20 mouse cellular contexts compared by ENCODE assay signal in the genomic region with DNA sequence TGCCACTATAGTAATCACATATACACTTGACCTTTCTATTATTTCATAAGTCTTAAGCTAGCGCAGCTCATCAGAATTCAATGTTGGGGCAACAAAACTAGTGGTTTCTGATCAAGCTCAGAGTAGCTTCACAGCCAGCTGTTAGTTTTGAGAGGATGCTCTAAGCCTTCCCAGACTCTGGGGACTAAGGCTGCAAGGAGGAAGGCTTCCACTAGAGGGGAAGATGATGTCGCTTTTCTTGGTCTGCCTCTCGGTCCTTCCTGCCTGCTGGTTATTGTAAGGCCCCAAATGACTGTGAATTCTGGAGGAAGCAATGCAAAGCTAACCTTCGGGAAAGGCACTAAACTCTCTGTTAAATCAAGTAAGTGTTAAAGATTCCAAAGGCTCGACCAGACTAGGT.
A peak's percentile ranks its signal among the peaks of the same experiment; 100 is the strongest.
DNase-seq lines count a peak whose midpoint lies in the region; ATAC-seq and TF ChIP-seq lines count a peak whose summit lies in the region.
"Had no signal": no experiment of that assay in that cellular context is flagged by ENCODE, and none has a peak within 500 bp of the region (broad histone marks: within the 10 kb centered on the region; RNA-seq: fewer than 3 reads in every experiment).

No protein-coding gene starts in this region.

- ATAC-seq in midbrain, embryonic 11.5 days (ENCODE audit: low FRiP score): no peak
- ATAC-seq: forebrain, embryonic 14.5 days; midbrain, embryonic 16.5 days had no signal

- H3K4me3 ChIP-seq in spleen, adult 2 months (ENCODE audit: extremely low read depth, insufficient read depth, insufficient read length): no peak overlapping the region
- no peak overlapping the region for H3K4me3 ChIP-seq in CH12.LX (replicated peaks in 1 of 3; ENCODE audit: low read depth in 2 of 3, low read length in 2 of 3, poor library complexity in 1 of 3)
- H3K4me3 ChIP-seq in midbrain, embryonic 11.5 days (ENCODE audit: low read depth, low read length): no peak overlapping the region
- H3K4me3 ChIP-seq: embryonic facial prominence, embryonic 13.5 days had no signal

- 0 out of 2 replicates have a peak overlapping the region, but pooled peaks have one; percentile 26 for H3K27ac ChIP-seq in spleen, adult 2 months (ENCODE audit: insufficient read depth, low read length)
- no peak overlapping the region for H3K27ac ChIP-seq in CH12.LX (ENCODE audit: insufficient read depth, low read depth)
- no peak overlapping the region for H3K27ac ChIP-seq in midbrain, embryonic 11.5 days (ENCODE audit: low read depth, low read length)
- H3K27ac ChIP-seq: embryonic facial prominence, embryonic 13.5 days had no signal

- no peak for TF ChIP-seq EP300 in CH12.LX (IDR thresholded peaks at IDR 0.05; ENCODE audit: low read length)

- H3K4me1 ChIP-seq in spleen, adult 2 months (ENCODE audit: control insufficient read depth, insufficient read depth, insufficient read length): no peaks in the 10 kb centered on the region
- H3K4me1 ChIP-seq in CH12.LX (ENCODE audit: control insufficient read depth in 1 of 2, insufficient read depth in 2 of 2): peaks cover 12 to 21% of the 10 kb centered on the region in 2 experiments
- H3K4me1 ChIP-seq in midbrain, embryonic 11.5 days (ENCODE audit: control insufficient read depth, insufficient read depth, low read length): peaks cover 6% of the 10 kb centered on the region

- no peaks in the 10 kb centered on the region for H3K36me3 ChIP-seq in spleen, adult 2 months (ENCODE audit: control insufficient read depth, insufficient read depth, low read length)
- H3K36me3 ChIP-seq in CH12.LX (replicated peaks in 1 of 2; ENCODE audit: control insufficient read depth in 1 of 2, insufficient read depth in 1 of 2, low read length in 1 of 2): no peaks in the 10 kb centered on the region
- H3K36me3 ChIP-seq in midbrain, embryonic 11.5 days (ENCODE audit: control insufficient read depth, insufficient read depth, low read length): no peaks in the 10 kb centered on the region
- H3K36me3 ChIP-seq: embryonic facial prominence, embryonic 13.5 days had no signal

- no peak for DNase-seq in spleen, adult 2 months (ENCODE audit: low read depth in 1 of 2, low spot score in 2 of 2)
- DNase-seq in spleen, adult 12 weeks (ENCODE audit: low spot score): no peak
- DNase-seq in CH12.LX (ENCODE audit: extremely low read depth): peak; percentile 23
- peak; percentile 64 for DNase-seq in induced T-regulatory cell, adult 2 months (ENCODE audit: low read depth)
- DNase-seq in left cerebral cortex, postnatal 14 days (ENCODE audit: low spot score in 2 of 2): no peak
- no peak for DNase-seq in embryo, embryonic 9.5 days (ENCODE audit: extremely low spot score)
- no peak for DNase-seq in midbrain, embryonic 11.5 days (ENCODE audit: low spot score, missing footprints)
- DNase-seq: adrenal gland, adult 8-10 months; cerebellum, postnatal 10 days; gastrocnemius, postnatal 14 days; heart, adult 18-20 months; kidney, adult 9 months; layer of hippocampus, postnatal 36 days; left cerebral cortex, postnatal 4 days; liver; lung, postnatal 36 days; right cerebral cortex, postnatal 25 days had no signal

- no peak overlapping the region for H3K4me2 ChIP-seq in CH12.LX (ENCODE audit: insufficient read depth, low read depth, poor library complexity, severe bottlenecking)
- H3K4me2 ChIP-seq in midbrain, embryonic 11.5 days: no peak overlapping the region
- H3K4me2 ChIP-seq: embryonic facial prominence, embryonic 13.5 days had no signal

- in situ Hi-C loops in CH12.LX (cut with MboI; ENCODE audit: low pct_ligation_motif_present, low pct_unique_long_range_greater_than_20kb, low sequenced_read_pairs): loop anchor here (5.0 kb wide), 1 partner anchor 37 kb away; no protein-coding TSS in a partner anchor

- H3K9ac ChIP-seq in CH12.LX (ENCODE audit: insufficient read depth, low read depth): no peak overlapping the region
- no peak overlapping the region for H3K9ac ChIP-seq in midbrain, embryonic 11.5 days (ENCODE audit: low read length)
- H3K9ac ChIP-seq: embryonic facial prominence, embryonic 13.5 days had no signal

- WGBS in spleen, adult 2 months: 83% methylated on average over 5 of the region's 5 CpGs
- WGBS in midbrain, embryonic 11.5 days: 84% methylated on average over 5 of the region's 5 CpGs

- H3K79me2 ChIP-seq in CH12.LX (replicated peaks; ENCODE audit: control insufficient read depth, extremely low read depth, insufficient read depth, poor library complexity, severe bottlenecking): no peaks in the 10 kb centered on the region

- dilution Hi-C loops in CH12.LX (cut with MboI; ENCODE audit: extremely low pct_ligation_motif_present, extremely low pct_unique_long_range_greater_than_20kb, low sequenced_read_pairs): no loop called here

- intact Hi-C loops in left cerebral cortex, postnatal 14 days (cut with DNase I): no loop called here

- no peak; the same call in none of the 2 replicates for TF ChIP-seq RAD21 in CH12.LX (IDR thresholded peaks at IDR 0.05; ENCODE audit: low read depth, low read length)

- TF ChIP-seq POLR2A in spleen, adult 2 months (IDR thresholded peaks at IDR 0.05; ENCODE audit: low read depth, low read length): no peak
- no peak for TF ChIP-seq POLR2A in CH12.LX (IDR thresholded peaks at IDR 0.05; ENCODE audit: low read depth, low read length)

- no peaks in the 10 kb centered on the region for H3K27me3 ChIP-seq in spleen, adult 2 months (ENCODE audit: control insufficient read depth, insufficient read depth, low read length)
- H3K27me3 ChIP-seq in CH12.LX (replicated peaks): no peaks in the 10 kb centered on the region
- no peaks in the 10 kb centered on the region for H3K27me3 ChIP-seq in midbrain, embryonic 11.5 days (ENCODE audit: control insufficient read depth, insufficient read depth, low read length)
- H3K27me3 ChIP-seq: embryonic facial prominence, embryonic 13.5 days had no signal

- no peak for TF ChIP-seq CTCF in spleen, adult 2 months (IDR thresholded peaks at IDR 0.05; ENCODE audit: extremely low read depth, insufficient read depth, insufficient read length, insufficient replicate concordance)
- TF ChIP-seq CTCF in CH12.LX (conservative IDR thresholded peaks at IDR 0.05 in 1 of 2, IDR thresholded peaks at IDR 0.05 in 1 of 2; ENCODE audit: low read depth in 2 of 2, low read length in 2 of 2): peak in 1 of 2 experiments; percentile 23; a peak in 1 of 4 replicates

- no peaks in the 10 kb centered on the region for H3K9me3 ChIP-seq in CH12.LX (replicated peaks; ENCODE audit: low read length)
- H3K9me3 ChIP-seq in midbrain, embryonic 11.5 days (ENCODE audit: control insufficient read depth, low read length): no peaks in the 10 kb centered on the region
- H3K9me3 ChIP-seq: embryonic facial prominence, embryonic 13.5 days had no signal

TF ChIP-seq in CH12.LX, 34 proteins besides CTCF, POLR2A, EP300 and RAD21:
- no peak for TF ChIP-seq KAT2A (IDR thresholded peaks at IDR 0.05; ENCODE audit: insufficient replicate concordance, low read length)
- TF ChIP-seq SMC3 (IDR thresholded peaks at IDR 0.05; ENCODE audit: low read depth, low read length): 0 out of 2 replicates have a peak, but pooled peaks have one; percentile 4

Comparison
In these comparisons a context has a peak if more than half of its experiments do, and no peak if none do; other contexts are left out.
1. DNase-seq: peak in CH12.LX (single experiment) and induced T-regulatory cell, adult 2 months (single experiment); none in spleen, adult 2 months (0 of 2), spleen, adult 12 weeks (single experiment), left cerebral cortex, postnatal 14 days (0 of 2), embryo, embryonic 9.5 days (single experiment) and midbrain, embryonic 11.5 days (single experiment).